Mouse (Mus musculus) MEL (cell line): ENCODE results near the gene Nlrc3. TPM values are rescaled to one million over a fixed set of nuclear protein-coding genes. Genes with fewer than 3 reads are reported as not detected.

Source experiments
- DNase-seq: peaks from one replicate; pipeline ENCODE4 v3.0.0; 2011; ENCODE audit warnings: low read depth, low spot score
- H3K27ac ChIP-seq: 2 replicates; pipeline ENCODE4 v1.5.1; 2012; ENCODE audit warnings: low read depth, mild to moderate bottlenecking, control low read depth, low read length, moderate library complexity; ENCODE audit not compliant: control insufficient read depth
- H3K27me3 ChIP-seq, 2 experiments: fragments of 150-350 bp in 1 of 2; sonication (generic) in 1 of 2; 2 replicates each; pipeline ENCODE4 v1.6.1; 2012; ENCODE audit warnings: low read length in 2 of 2, mild to moderate bottlenecking in 2 of 2, improper control_type of control experiment in 1 of 2, moderate library complexity in 1 of 2; ENCODE audit not compliant: insufficient read depth in 2 of 2, control insufficient read depth in 1 of 2
- H3K36me3 ChIP-seq, 2 experiments: 2 replicates each; pipeline ENCODE4 v1.6.1; 2012 to 2014; ENCODE audit warnings: low read length in 2 of 2, improper control_type of control experiment in 1 of 2, inconsistent platforms in 1 of 2, mild to moderate bottlenecking in 1 of 2; ENCODE audit not compliant: insufficient read depth in 2 of 2, control insufficient read depth in 1 of 2
- H3K4me1 ChIP-seq, 2 experiments: fragments of 150-350 bp in 1 of 2; sonication (generic) in 1 of 2; 2 replicates each; pipeline ENCODE4 v1.6.1; 2012; ENCODE audit warnings: low read length in 2 of 2, improper control_type of control experiment in 1 of 2, mild to moderate bottlenecking in 1 of 2; ENCODE audit not compliant: insufficient read depth in 2 of 2, control insufficient read depth in 1 of 2
- H3K4me3 ChIP-seq, 2 experiments: fragments of 150-350 bp in 1 of 2; sonication (generic) in 1 of 2; 2 replicates each; pipeline ENCODE4 v1.5.1; 2012; ENCODE audit warnings: low read depth in 2 of 2, low read length in 2 of 2, mild to moderate bottlenecking in 2 of 2, moderate library complexity in 2 of 2, control low read depth in 1 of 2, improper control_type of control experiment in 1 of 2; ENCODE audit not compliant: control insufficient read depth in 1 of 2, insufficient read depth in 1 of 2
- H3K79me2 ChIP-seq: 2 replicates; pipeline ENCODE4 v1.6.1; 2012; ENCODE audit warnings: mild to moderate bottlenecking, low read length, moderate library complexity; ENCODE audit not compliant: control insufficient read depth, poor library complexity, insufficient read depth
- H3K9ac ChIP-seq: 2 replicates; pipeline ENCODE4 v1.6.1; 2012; ENCODE audit warnings: low read depth, mild to moderate bottlenecking, control low read depth, low read length, moderate library complexity; ENCODE audit not compliant: control insufficient read depth, poor library complexity, severe bottlenecking
- H3K9me3 ChIP-seq: fragments of 150-350 bp; sonication (generic); replicated peaks from 2 replicates; pipeline ENCODE4 v1.6.1; 2012; ENCODE audit warnings: mild to moderate bottlenecking, low read length, improper control_type of control experiment, moderate library complexity; ENCODE audit not compliant: insufficient read depth
- CTCF ChIP-seq, 3 experiments: IDR thresholded peaks in 2 of 3; conservative IDR thresholded peaks in 1 of 3; 2 replicates each; pipeline ENCODE4 v1.5.1; 2011 to 2012; ENCODE audit warnings: low read length in 3 of 3, low read depth in 2 of 3, mild to moderate bottlenecking in 2 of 3, improper control_type of control experiment in 1 of 3, inconsistent platforms in 1 of 3, mixed read lengths in 1 of 3, moderate library complexity in 1 of 3; ENCODE audit not compliant: control insufficient read depth in 1 of 3, insufficient read depth in 1 of 3, poor library complexity in 1 of 3, severe bottlenecking in 1 of 3
- ELF1 ChIP-seq: IDR thresholded peaks from 2 replicates; pipeline ENCODE4 v1.6.1; 2014; ENCODE audit warnings: low read depth, mild to moderate bottlenecking, inconsistent platforms, low read length, improper control_type of control experiment, moderate library complexity
- HCFC1 ChIP-seq: IDR thresholded peaks from 2 replicates; pipeline ENCODE4 v1.6.1; 2012; ENCODE audit warnings: low read depth, mild to moderate bottlenecking, inconsistent platforms, low read length, improper control_type of control experiment, moderate library complexity
- MAFK ChIP-seq: IDR thresholded peaks from 2 replicates; pipeline ENCODE4 v1.6.1; 2011; ENCODE audit warnings: low read depth, mild to moderate bottlenecking, low read length, improper control_type of control experiment, borderline replicate concordance
- MAZ ChIP-seq: IDR thresholded peaks from 2 replicates; pipeline ENCODE4 v1.6.1; 2012; ENCODE audit warnings: low read depth, mild to moderate bottlenecking, inconsistent platforms, low read length, improper control_type of control experiment
- MXI1 ChIP-seq: IDR thresholded peaks from 2 replicates; pipeline ENCODE4 v1.6.1; 2011; ENCODE audit warnings: mild to moderate bottlenecking, low read depth, low read length, improper control_type of control experiment
- NELFE ChIP-seq: IDR thresholded peaks from 2 replicates; pipeline ENCODE4 v1.6.1; 2011; ENCODE audit warnings: low read depth, low read length, improper control_type of control experiment
- NRF1 ChIP-seq: IDR thresholded peaks from 2 replicates; pipeline ENCODE4 v1.6.1; 2014; ENCODE audit warnings: low read depth, mild to moderate bottlenecking, inconsistent platforms, low read length, improper control_type of control experiment, moderate library complexity; ENCODE audit not compliant: poor library complexity, insufficient read depth, severe bottlenecking
- POLR2A ChIP-seq, 2 experiments: IDR thresholded peaks; 2 replicates each; pipeline ENCODE4 v1.6.1; 2011 to 2012; ENCODE audit warnings: low read length in 2 of 2, mild to moderate bottlenecking in 2 of 2, control low read depth in 1 of 2, improper control_type of control experiment in 1 of 2, low read depth in 1 of 2, moderate library complexity in 1 of 2; ENCODE audit not compliant: control insufficient read depth in 1 of 2, insufficient read depth in 1 of 2, poor library complexity in 1 of 2
- SIN3A ChIP-seq: IDR thresholded peaks from 2 replicates; pipeline ENCODE4 v1.6.1; 2012; ENCODE audit warnings: low read length, improper control_type of control experiment, inconsistent platforms
- TAL1 ChIP-seq: IDR thresholded peaks from 2 replicates; pipeline ENCODE4 v1.6.1; 2012; ENCODE audit warnings: mild to moderate bottlenecking, inconsistent platforms, low read length, moderate library complexity, mixed read lengths
- TBP ChIP-seq: IDR thresholded peaks from 2 replicates; pipeline ENCODE4 v1.8.0; 2011; ENCODE audit warnings: low read depth, low read length, improper control_type of control experiment
- TCF12 ChIP-seq: IDR thresholded peaks from 2 replicates; pipeline ENCODE4 v1.6.1; 2014; ENCODE audit warnings: low read depth, mild to moderate bottlenecking, inconsistent platforms, low read length, improper control_type of control experiment, moderate library complexity
- USF1 ChIP-seq: IDR thresholded peaks from 2 replicates; pipeline ENCODE4 v1.6.1; 2014; ENCODE audit warnings: low read depth, mild to moderate bottlenecking, inconsistent platforms, low read length, improper control_type of control experiment, moderate library complexity
- USF2 ChIP-seq, 2 experiments: IDR thresholded peaks; 2 replicates each; pipeline ENCODE4 v1.6.1; 2011 to 2012; ENCODE audit warnings: improper control_type of control experiment in 2 of 2, low read length in 2 of 2, borderline replicate concordance in 1 of 2, inconsistent platforms in 1 of 2, low read depth in 1 of 2, mild to moderate bottlenecking in 1 of 2; ENCODE audit not compliant: insufficient read depth in 1 of 2
- ZKSCAN1 ChIP-seq: IDR thresholded peaks from 2 replicates; pipeline ENCODE4 v1.6.1; 2012; ENCODE audit warnings: low read depth, mild to moderate bottlenecking, inconsistent platforms, low read length, improper control_type of control experiment, moderate library complexity
- polyA plus RNA-seq, 2 experiments: library from polyadenylated mRNA; stranded (reverse) in 1 of 2; unstranded in 1 of 2; fragments of >175 nt in 1 of 2; fragments of >200 nt in 1 of 2; gene quantifications; 2 replicates each; pipeline versions ENCODE4 v1.2.1 to v1.2.4; 2012; ENCODE audit warnings: low replicate concordance in 2 of 2, low read depth in 1 of 2; ENCODE audit not compliant: insufficient read length in 2 of 2, insufficient read depth in 1 of 2, missing spikeins in 1 of 2
- total RNA-seq: library from RNA; depleted of rRNA; stranded (reverse); fragments of 300-350 nt; gene quantifications from 2 replicates; pipeline ENCODE4 v1.2.3, GENCODE M21; 2012

Nlrc3 gene
- total and polyA plus RNA-seq, 3 experiments = 0.46 to 0.77 TPM; not detected in 1

DNA sequence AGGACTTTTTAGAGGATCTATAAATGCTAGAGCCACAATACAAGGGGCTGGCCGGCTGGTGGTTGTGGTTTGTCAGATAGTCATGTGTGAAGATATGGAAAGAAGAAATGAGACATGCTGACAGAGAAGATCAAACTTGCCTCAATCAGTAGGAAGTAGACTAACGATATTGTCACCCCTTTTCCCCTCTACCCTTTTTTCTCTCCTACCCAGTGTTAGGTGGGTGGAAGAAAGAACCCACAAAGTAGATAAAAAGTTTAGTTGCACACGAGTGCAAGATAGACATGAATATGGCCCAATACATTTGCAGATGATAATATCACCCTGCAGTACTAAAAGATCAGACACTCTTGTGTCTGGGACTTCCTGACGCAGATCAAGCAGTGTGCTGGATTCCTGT, 12.0 kb upstream of the Nlrc3 start (continued):
- TF ChIP-seq USF1 = no peak; the same call in 1 of the 2 replicates
- TF ChIP-seq SIN3A = peak; percentile 47; the same call in 1 of the 2 replicates
- no peak for TF ChIP-seq MAZ
- no peak; the same call in 1 of the 2 replicates for TF ChIP-seq MAFK
- peak; percentile 20; the same call in 1 of the 2 replicates for TF ChIP-seq TCF12
- no peak for TF ChIP-seq ZKSCAN1

DNA sequence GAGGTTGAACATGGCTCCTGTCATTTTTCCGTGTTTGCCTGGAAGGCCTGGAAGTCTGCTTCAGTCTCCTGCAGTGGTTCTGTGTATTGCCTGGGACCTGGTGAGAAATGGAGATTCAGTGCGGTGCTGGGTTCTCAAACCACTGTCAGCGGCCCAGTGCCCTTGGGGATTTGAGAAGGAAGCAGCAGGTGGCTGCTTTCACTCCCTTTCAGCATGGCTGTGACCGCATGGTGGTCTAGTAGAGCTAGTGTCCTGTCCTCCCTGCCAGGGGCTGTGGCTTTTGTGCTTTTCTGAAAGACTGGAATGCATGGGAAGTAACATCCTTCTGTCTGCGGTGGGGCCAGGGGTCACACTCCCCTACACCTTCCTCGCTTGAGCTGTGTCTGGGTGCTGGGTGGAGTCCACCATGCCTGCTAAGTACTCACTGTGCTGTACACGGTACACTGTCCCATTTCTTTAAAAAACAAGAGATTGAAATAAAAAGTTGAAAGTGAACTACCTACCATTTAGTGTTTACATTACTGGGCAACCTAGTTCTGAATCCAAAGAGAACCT, 6.8 kb upstream of the Nlrc3 start:
- no peak for TF ChIP-seq TBP
- no peak for TF ChIP-seq TAL1
- no peak for TF ChIP-seq ELF1
- TF ChIP-seq HCFC1 = no peak
- TF ChIP-seq USF1 = no peak
- no peak for TF ChIP-seq USF2 (IDR thresholded peaks at IDR 0.05; ENCODE audit: borderline replicate concordance in 1 of 2, insufficient read depth in 1 of 2, low read depth in 1 of 2, low read length in 2 of 2)
- TF ChIP-seq MXI1 = no peak
- no peak for TF ChIP-seq MAFK
- TF ChIP-seq POLR2A (IDR thresholded peaks at IDR 0.05; ENCODE audit: control insufficient read depth in 1 of 2, insufficient read depth in 1 of 2, low read depth in 1 of 2, low read length in 2 of 2, poor library complexity in 1 of 2) = no peak
- no peak for TF ChIP-seq TCF12
- TF ChIP-seq NELFE = no peak
- TF ChIP-seq NRF1 = no peak
- no peak for TF ChIP-seq CTCF (IDR thresholded peaks at IDR 0.05 in 2 of 3, conservative IDR thresholded peaks at IDR 0.05 in 1 of 3; ENCODE audit: control insufficient read depth in 1 of 3, insufficient read depth in 1 of 3, low read depth in 2 of 3, low read length in 3 of 3, poor library complexity in 1 of 3, severe bottlenecking in 1 of 3)
- Histone ChIP-seq H3K9me3 (no peaks in the 10 kb centered on the region), H3K27me3 (no peaks in the 10 kb centered on the region), H3K4me3 (no peak overlapping the region), H3K4me1 (peaks cover 0 to 5% of the 10 kb centered on the region in 2 experiments; a peak in 2 of 4 replicates), H3K79me2 (no peaks in the 10 kb centered on the region), H3K9ac (no peak overlapping the region), H3K27ac (no peak overlapping the region), H3K36me3 (peaks cover 6 to 7% of the 10 kb centered on the region in 2 experiments; a peak in 3 of 4 replicates)
- DNase-seq = no peak

GRCm38 (mm10) chr16:3982173-3982572, 5.7 kb upstream of the Nlrc3 start:
- no peaks in the 10 kb centered on the region for H3K79me2 ChIP-seq
- no peaks in the 10 kb centered on the region for H3K27me3 ChIP-seq
- TF ChIP-seq TBP = no peak
- TF ChIP-seq ELF1 = no peak
- TF ChIP-seq, all 39 proteins: peak for 0
- DNase-seq = peak; percentile 34
- H3K36me3 ChIP-seq = peaks cover 0 to 7% of the 10 kb centered on the region in 2 experiments; a peak in 2 of 4 replicates
- H3K9me3 ChIP-seq = no peaks in the 10 kb centered on the region
- no peak overlapping the region for H3K9ac ChIP-seq
- H3K4me1 ChIP-seq = no peaks in the 10 kb centered on the region; a peak in 1 of 4 replicates
- H3K27ac ChIP-seq = no peak overlapping the region
- H3K4me3 ChIP-seq = no peak overlapping the region
